Mouse (Mus musculus) thymus, adult 2 months (tissue): Measurements from ENCODE around the gene Synrg.

Experiments
- CTCF ChIP-seq: fragments of 200-500 bp; IDR thresholded peaks from 2 replicates; pipeline ENCODE4 v1.5.1; 2012; ENCODE audit warnings: mild to moderate bottlenecking, control low read depth, low read length, moderate library complexity, borderline replicate concordance; ENCODE audit not compliant: control insufficient read depth, poor library complexity, insufficient read depth; ENCODE audit errors: extremely low read depth
- POLR2A ChIP-seq: fragments of 200-500 bp; IDR thresholded peaks from 2 replicates; pipeline ENCODE4 v1.6.1; 2012; ENCODE audit warnings: mild to moderate bottlenecking, low read length, control low read depth, moderate library complexity; ENCODE audit not compliant: control insufficient read depth, poor library complexity, insufficient read depth; ENCODE audit errors: extremely low read depth

GRCm38 (mm10) chr11:84066927-84067645, 102.9 kb downstream of the Synrg start:
- no peak for TF ChIP-seq CTCF
- TF ChIP-seq POLR2A: no peak
